Mouse (Mus musculus): ENCODE results near the gene Amz2.

The Amz2 gene

GRCm38 (mm10) chr11:109422263-109422662 lies 3.5 kb upstream of the Amz2 start:
- no peak for DNase-seq

DNA sequence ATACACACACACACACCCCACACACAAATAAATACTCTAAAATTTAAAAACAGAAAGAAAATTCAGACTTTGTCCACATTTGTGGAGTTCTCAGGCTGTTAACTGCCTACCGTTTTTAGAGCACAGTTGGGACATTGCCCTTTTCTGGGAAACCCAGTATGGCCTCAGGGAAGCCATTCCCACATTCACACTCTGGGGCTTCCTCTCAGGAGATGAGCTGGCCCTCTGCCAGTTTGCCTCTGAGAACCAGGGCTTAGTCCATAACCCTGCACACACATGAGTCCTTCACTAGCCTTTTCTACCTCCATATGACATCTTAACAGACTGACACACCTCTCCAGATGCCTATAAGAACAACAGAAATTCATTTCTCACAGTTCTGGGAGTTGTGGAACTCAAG lies 2.5 kb upstream of the Amz2 start:
- no peak for DNase-seq

DNA sequence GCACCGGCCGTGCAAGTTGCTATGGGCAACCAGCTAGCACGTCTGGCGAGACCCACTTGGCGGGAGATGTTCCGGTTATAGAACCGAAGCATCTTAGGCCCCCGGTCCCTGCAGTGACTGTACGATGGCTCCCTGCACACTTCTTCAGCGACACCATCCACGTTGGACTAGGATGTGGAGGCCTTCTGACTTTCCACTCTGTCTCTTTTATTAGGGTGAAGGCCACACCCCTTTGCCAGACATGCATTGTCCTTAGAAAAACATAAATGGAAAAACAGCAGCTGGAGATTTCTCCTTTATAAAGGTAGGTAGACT lies 483 bp downstream of the Amz2 start:
- no peak for DNase-seq

GRCm38 (mm10) chr11:109427353-109427752 lies 1.6 kb downstream of the Amz2 start:
- no peak for DNase-seq

- no peak for DNase-seq
Observed at GRCm38 (mm10) chr11:109434233-109434798, 8.6 kb downstream of the Amz2 start.

- no peak for DNase-seq
Observed at GRCm38 (mm10) chr11:109436889-109437288, 11.1 kb downstream of the Amz2 start.

DNA sequence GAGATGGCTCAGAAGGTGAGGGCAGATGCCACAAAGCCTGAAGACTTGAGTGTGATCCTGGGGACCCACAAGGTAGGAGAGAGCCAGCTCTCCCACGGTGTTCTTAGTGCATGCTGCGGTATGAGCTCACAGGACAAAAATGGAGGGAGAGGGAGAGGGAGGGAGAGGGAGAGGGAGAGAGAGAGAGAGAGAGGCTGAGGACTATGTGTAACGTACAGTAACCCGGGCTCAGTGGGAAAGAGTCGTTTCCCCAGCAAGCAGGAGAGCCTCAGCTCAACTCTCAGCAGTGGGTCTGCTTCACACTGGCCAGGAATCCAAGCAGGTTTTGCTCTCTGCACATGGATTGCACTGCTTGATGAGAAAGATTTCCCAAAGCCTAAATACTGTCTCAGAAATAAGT lies 13.5 kb downstream of the Amz2 start:
- no peak for DNase-seq

DNA sequence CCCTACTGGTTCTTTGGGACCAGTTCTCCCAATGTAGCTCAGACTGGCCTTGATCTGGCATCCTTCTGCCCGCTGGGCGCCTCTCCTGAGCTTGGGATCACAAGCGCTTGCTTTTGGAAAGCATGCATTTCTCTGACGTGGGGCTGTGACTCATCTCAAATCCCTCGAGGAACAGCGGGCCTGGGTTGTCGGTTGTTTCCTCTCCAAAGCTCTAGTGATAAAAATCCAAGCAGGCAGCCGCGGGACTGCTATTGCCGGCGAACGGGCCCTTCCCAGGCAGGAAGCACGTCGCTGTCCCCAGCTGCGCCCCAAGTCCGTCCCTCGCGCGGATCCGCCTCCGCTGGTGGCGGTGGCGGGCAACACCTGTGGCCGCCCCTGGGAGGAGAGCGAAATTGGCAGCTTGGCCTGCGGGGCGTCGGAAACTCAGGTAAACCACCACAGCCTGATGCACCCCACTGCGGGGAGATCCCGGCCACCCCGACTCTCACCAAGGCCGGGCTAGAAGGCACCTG lies 14.1 kb downstream of the Amz2 start:
- DNase-seq = peak; percentile 78

GRCm38 (mm10) chr11:109440641-109441040 lies 14.9 kb downstream of the Amz2 start:
- no peak for DNase-seq

- peak; percentile 42 for DNase-seq
Observed at GRCm38 (mm10) chr11:109441119-109441518, 15.4 kb downstream of the Amz2 start.

DNA sequence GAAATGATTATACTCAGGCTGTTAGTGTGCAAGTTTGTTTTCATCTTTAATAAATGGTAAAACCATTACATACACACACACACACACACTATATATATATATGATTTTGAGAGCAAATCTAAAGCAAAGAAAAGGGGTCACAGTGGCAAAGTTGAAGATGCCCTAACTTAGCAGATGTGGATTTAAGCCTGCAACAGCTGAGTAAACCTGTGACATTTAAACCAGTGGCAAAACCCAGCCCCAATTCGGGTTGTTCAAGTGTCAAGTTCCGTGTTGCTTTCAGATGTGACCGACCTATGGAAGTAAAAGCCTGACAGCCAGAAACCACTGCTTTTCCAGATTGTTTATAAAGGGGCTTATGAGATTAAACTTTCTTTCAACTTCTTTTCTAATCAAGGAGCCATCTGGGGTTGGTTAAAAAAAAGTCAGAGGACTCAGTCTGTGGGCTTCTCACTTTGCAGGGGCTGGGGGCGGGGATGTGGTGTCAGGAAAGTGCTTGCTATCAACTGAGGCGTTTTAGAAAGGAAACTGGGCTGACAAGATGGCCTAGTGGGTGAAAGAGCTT lies 16.5 kb downstream of the Amz2 start:
- DNase-seq = peak; percentile 49

- DNase-seq = no peak
Observed at GRCm38 (mm10) chr11:109443468-109444263, 17.9 kb downstream of the Amz2 start.

GRCm38 (mm10) chr11:109444600-109444999 lies 18.9 kb downstream of the Amz2 start:
- DNase-seq = peak; percentile 58

GRCm38 (mm10) chr11:109445438-109446035 lies 19.8 kb downstream of the Amz2 start:
- DNase-seq = peak; percentile 78

- DNase-seq = no peak
Observed at GRCm38 (mm10) chr11:109451169-109451568, 25.4 kb downstream of the Amz2 start.

DNA sequence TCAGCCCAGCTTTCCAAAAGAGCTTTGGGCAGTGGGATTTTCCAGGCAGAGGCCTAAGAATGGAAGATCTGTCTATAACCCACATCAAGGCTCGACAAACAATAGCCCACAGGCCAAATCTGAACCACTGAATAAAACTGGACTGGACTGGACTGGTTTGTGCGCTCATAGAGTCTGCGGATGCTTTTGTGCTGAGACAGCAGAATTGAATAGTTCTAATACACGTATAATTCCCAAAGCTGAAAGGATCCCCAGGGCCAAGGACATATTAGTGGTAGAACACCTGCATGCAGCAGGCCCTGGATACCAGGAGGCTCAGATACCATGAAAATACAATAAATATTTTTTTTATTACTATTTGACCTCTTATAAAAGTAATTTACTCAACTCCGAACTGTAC lies 30.5 kb downstream of the Amz2 start:
- DNase-seq = no peak

DNA sequence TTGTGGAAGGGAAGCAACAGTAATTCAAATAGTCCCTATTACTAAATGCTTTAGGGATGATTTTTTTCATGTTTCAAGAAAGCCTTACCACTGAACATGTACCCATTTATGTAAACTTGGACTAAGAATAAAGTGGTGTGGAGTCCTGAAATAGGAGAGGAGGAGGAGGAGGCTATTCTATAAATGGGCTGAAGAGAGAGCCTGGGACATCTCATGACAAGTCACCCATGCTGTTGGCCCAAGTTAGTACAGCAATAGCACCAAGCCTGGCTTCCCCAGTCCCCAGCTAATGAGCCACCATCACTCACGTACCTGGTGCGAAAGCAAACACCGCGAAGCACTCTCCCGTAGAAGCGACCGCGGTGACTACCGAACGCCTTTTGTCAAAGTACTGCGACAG lies 32.4 kb downstream of the Amz2 start:
- DNase-seq = no peak

DNA sequence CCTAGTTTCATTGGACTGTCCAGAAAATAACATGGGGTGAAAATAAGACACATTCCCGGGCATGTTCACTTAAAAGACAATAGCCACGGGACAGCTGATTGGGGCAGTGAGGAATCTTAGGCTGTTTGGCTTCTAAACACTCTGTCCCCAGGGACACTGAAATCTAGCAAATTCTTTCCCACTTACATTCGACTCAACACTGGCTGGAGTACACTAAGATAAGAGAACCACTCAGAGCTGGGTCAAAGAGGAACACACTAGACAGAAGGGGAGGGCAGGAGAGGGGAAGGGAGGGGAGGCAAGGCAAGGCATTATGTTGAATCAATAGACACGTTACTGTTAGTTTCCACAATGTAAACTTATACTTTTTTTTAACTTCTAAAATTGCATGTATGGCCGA lies 34.8 kb downstream of the Amz2 start:
- no peak for DNase-seq

DNA sequence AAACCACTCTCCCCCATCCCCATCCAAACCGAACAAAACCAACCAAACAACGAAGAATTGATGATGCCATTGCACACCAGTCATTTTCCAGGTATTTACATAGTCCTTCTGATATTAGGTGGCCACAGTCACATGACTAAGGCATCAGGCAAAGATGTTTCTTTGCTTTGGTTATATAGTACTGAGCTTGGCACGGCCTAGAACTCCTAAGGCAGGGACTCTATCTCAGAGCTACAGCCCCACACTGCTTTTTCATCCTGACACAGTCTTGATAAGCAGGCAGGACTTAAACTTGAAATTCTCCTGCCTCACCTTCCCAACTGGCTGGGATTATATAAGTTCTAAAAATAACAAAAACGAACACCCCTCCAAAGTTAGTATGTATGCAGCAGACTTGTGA lies 39.3 kb downstream of the Amz2 start:
- DNase-seq = no peak

DNA sequence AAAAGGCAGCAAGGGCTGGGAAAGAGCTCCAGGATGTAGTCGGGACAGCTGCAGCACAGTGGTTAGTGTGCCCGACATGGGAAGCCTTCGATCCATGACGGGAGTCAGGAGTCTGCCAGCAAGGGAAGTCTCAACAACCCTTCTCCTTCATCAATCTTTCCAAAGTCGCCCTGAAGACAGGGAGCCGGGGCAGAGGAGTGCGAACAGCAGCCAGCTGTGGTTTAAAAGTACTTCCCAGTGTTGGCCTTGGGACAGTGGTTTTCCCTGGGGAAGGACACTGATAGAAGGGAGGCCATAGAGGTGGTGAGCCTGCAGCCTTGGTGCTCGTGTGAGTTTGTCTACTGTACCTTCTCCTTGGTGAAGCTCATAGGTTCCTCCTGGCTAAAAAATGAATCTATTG lies 41.2 kb downstream of the Amz2 start:
- no peak for DNase-seq

GRCm38 (mm10) chr11:109468133-109468532 lies 42.4 kb downstream of the Amz2 start:
- no peak for DNase-seq

DNA sequence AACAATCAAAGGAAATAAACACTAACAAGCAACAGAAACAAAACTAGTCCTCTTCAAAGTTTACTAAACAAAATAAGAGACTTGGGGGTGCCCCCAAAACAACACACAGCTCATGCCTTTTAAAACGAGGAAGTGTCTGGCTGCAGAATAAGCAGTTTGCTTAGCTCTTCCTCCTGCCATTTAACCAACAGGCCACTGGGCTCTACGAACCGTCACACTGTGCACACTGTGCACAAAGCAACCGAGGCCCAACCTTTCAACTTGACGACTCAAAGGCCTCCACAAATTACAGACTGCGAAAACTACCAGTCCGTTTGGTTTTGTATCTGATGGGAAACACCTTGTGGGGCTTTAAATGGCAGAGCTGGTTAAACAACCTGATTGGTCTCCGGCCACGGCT lies 44.4 kb downstream of the Amz2 start:
- no peak for DNase-seq

DNA sequence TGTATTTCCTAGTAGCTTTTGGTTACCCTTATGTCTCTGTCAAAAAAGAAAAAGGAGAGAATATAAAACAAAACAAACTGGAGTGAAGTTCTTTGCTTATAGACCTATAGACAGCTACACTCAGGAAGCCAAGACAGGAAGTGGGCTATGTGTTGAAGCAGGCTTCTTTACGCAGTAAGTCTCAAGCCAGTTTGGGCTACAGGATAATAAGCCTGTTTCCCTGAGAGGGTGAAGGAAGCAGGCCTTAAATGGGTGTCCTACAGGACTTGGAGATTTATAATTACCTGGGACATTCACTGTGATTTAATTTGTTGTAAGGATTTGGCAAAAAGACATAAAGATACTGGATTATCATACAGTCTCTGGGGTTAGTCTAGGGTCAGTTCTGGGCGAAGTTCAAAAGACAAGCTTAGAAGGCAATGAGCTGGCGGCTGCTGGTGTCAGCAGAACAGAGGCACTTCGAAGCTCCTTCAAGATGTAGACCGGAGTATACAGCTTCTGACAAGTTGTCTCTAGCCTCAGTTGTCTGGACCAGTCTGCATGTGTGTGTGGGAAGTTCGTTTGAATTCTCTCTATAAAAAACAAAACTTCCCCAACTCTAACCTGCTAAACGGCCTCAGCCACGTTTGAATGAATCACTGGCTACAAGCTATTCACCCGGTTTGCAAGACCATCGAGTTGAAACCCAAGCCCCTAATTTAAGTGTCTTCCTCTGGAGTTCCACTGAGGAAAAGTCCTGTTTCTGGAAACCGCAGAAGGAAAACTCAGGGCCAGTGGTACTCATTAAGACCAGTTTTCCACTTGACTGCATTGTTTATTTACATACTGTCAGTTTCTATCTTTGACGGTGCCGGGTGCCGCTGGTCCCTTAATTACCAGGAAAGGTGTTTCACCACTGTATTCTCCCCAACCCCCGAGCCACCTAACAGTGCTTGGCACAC lies 45.4 kb downstream of the Amz2 start:
- no peak for DNase-seq
